Mouse (Mus musculus): ENCODE measurements around the gene Gm21969. TPM values are rescaled to one million over a fixed set of nuclear protein-coding genes. Genes with fewer than 3 reads are reported as not detected.

Gm21969 gene
- polyA plus RNA-seq, 1 experiment from 2014 or later: not detected

- no peak overlapping the region for H3K9ac ChIP-seq
- 48% methylated on average over 9 of the region's 9 CpGs for WGBS
- peaks cover 39% of the 10 kb centered on the region for H3K27me3 ChIP-seq
- 0 out of 2 replicates have a peak, but pooled peaks cover 6% of the 10 kb centered on the region for H3K4me1 ChIP-seq
- no peaks in the 10 kb centered on the region for H3K36me3 ChIP-seq
- H3K27ac ChIP-seq: no peak overlapping the region
- ATAC-seq (ENCODE audit: low FRiP score): no peak
- no peaks in the 10 kb centered on the region for H3K9me3 ChIP-seq (replicated peaks)
- no peak overlapping the region for H3K4me3 ChIP-seq
- H3K4me2 ChIP-seq (replicated peaks): no peak overlapping the region
These were observed 85.1 kb downstream of the Gm21969 start for GRCm38 (mm10) chr4:139688058-139688457.

DNA sequence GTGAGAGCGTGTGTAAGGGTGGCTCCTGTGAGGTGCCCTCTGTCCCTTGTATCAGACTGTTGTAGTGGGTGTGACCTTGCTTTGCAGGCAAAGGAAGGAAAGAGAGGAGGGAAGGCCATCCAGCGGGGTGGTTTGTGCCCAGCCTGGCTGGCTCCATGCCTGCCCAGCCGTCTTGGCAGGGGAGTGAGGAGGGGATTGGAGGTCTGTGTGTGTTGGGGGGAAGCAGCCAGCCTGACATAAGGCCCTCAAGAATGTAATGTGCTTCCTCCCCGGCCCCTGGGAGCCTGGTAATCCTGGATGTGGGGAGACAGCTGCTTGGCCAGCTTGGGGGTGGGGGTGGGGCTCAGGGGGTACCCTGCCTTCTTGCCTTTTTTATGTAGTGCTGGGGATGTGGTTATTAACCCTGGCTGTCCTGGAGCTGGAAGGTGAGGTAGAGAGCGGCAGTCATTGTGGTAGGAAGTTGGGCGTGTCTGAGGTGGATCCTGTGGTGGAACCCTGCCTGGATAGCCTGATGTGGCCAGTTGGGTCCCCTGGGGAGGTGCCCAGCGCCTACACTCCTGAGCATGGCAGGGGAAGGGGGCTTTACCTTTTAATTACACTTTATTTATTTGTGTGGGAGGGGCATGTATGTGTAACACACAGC is 86.8 kb downstream of the Gm21969 start:
- H3K36me3 ChIP-seq: no peaks in the 10 kb centered on the region
- H3K9ac ChIP-seq: no peak overlapping the region
- H3K4me1 ChIP-seq: 0 out of 2 replicates have a peak, but pooled peaks cover 6% of the 10 kb centered on the region
- no peak overlapping the region for H3K27ac ChIP-seq
- WGBS: 41% methylated on average over 7 of the region's 7 CpGs
- H3K4me3 ChIP-seq: no peak overlapping the region
- no peaks in the 10 kb centered on the region for H3K9me3 ChIP-seq (replicated peaks)
- no peak for ATAC-seq (ENCODE audit: low FRiP score)
- H3K4me2 ChIP-seq (replicated peaks): no peak overlapping the region
- H3K27me3 ChIP-seq: peaks cover 44% of the 10 kb centered on the region

GRCm38 (mm10) chr4:139693315-139693714 is 90.3 kb downstream of the Gm21969 start:
- Histone ChIP-seq H3K9me3 (replicated peaks) (no peaks in the 10 kb centered on the region), H3K27me3 (peaks cover 31% of the 10 kb centered on the region), H3K27ac (no peak overlapping the region), H3K36me3 (no peaks in the 10 kb centered on the region), H3K9ac (no peak overlapping the region), H3K4me3 (no peak overlapping the region), H3K4me1 (peaks cover 12% of the 10 kb centered on the region), H3K4me2 (replicated peaks) (no peak overlapping the region)
- ATAC-seq (ENCODE audit: low FRiP score): no peak
- WGBS: 34% methylated on average over 5 of the region's 5 CpGs

DNA sequence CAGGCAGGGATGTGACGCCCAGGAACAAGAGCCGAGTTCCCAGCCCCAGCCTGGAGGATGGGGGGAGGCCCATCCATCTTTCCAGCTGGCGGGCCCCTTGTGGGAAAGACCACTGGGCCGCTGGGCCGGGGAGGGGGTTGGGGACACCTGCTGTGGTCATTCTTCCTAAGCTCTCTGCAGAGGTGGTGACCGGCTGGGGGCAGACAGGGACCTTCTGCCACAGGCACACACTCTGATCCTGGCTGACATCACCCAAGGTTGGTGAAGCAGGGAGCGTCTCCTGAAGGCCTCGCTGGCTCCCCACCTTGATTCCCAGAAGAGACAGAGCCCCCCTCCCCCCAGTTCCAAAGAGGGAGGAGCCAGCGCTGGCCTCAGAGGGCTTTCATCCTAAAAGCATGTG is 94.8 kb downstream of the Gm21969 start:
- H3K4me1 ChIP-seq: peaks cover 8% of the 10 kb centered on the region
- H3K36me3 ChIP-seq: no peaks in the 10 kb centered on the region
- 4% methylated on average over 9 of the region's 9 CpGs for WGBS
- H3K9me3 ChIP-seq (replicated peaks): no peaks in the 10 kb centered on the region
- no peak overlapping the region for H3K4me3 ChIP-seq
- peaks cover 11% of the 10 kb centered on the region for H3K27me3 ChIP-seq
- H3K9ac ChIP-seq: peak overlapping the region; percentile 43; the same call in 1 of the 2 replicates
- no peak overlapping the region for H3K27ac ChIP-seq
- no peak overlapping the region for H3K4me2 ChIP-seq (replicated peaks)
- peak; percentile 22; the same call in 1 of the 2 replicates for ATAC-seq (ENCODE audit: low FRiP score)

DNA sequence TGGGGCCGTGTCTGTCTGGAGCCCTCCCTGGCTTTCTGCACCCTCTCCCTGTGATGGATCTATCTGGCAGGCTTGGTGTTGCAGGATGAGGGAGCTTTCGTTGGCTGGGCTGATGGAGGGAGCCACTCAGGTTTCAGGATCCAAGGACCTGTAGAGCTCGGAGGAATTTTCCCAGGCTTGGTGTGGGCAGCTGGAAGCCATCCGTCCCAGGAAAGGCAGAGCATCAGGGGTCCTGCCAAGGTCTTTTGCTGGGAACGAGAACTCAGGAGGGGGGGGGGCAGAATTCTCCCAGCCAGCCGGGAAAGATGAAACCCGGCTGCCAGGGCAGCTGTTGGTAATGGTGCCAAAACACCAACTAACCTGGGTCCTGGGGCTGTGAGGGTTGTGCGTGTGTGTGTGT is 95.6 kb downstream of the Gm21969 start:
- 63% methylated on average over 8 of the region's 8 CpGs for WGBS
- Histone ChIP-seq H3K36me3 (no peaks in the 10 kb centered on the region), H3K4me2 (replicated peaks) (no peak overlapping the region), H3K9ac (no peak overlapping the region), H3K27me3 (peaks cover 5% of the 10 kb centered on the region), H3K27ac (no peak overlapping the region), H3K4me3 (no peak overlapping the region), H3K9me3 (replicated peaks) (no peaks in the 10 kb centered on the region), H3K4me1 (peaks cover 8% of the 10 kb centered on the region)
- no peak for ATAC-seq (ENCODE audit: low FRiP score)

GRCm38 (mm10) chr4:139702914-139703313 is 99.9 kb downstream of the Gm21969 start:
- peaks cover 1% of the 10 kb centered on the region for H3K4me1 ChIP-seq
- H3K4me3 ChIP-seq: no peak overlapping the region
- H3K27ac ChIP-seq: no peak overlapping the region
- H3K9ac ChIP-seq: no peak overlapping the region
- WGBS: 76% methylated on average over 4 of the region's 4 CpGs
- H3K27me3 ChIP-seq: 0 out of 2 replicates have a peak, but pooled peaks cover 8% of the 10 kb centered on the region
- H3K9me3 ChIP-seq (replicated peaks): no peaks in the 10 kb centered on the region
- no peaks in the 10 kb centered on the region for H3K36me3 ChIP-seq
- no peak for ATAC-seq (ENCODE audit: low FRiP score)
- no peak overlapping the region for H3K4me2 ChIP-seq (replicated peaks)

GRCm38 (mm10) chr4:139703468-139703867 is 100.5 kb downstream of the Gm21969 start:
- Histone ChIP-seq H3K9ac (no peak overlapping the region), H3K27me3 (peaks cover 10% of the 10 kb centered on the region), H3K36me3 (no peaks in the 10 kb centered on the region), H3K4me3 (no peak overlapping the region), H3K4me2 (replicated peaks) (no peak overlapping the region), H3K9me3 (replicated peaks) (no peaks in the 10 kb centered on the region), H3K4me1 (no peaks in the 10 kb centered on the region), H3K27ac (no peak overlapping the region)
- 81% methylated on average over 11 of the region's 11 CpGs for WGBS
- no peak for ATAC-seq (ENCODE audit: low FRiP score)

GRCm38 (mm10) chr4:139705986-139706385 is 103.0 kb downstream of the Gm21969 start:
- no peak for ATAC-seq (ENCODE audit: low FRiP score)
- Histone ChIP-seq H3K4me2 (replicated peaks) (no peak overlapping the region), H3K4me3 (no peak overlapping the region), H3K4me1 (peaks cover 8% of the 10 kb centered on the region), H3K36me3 (no peaks in the 10 kb centered on the region), H3K9ac (no peak overlapping the region), H3K9me3 (replicated peaks) (no peaks in the 10 kb centered on the region), H3K27me3 (peaks cover 19% of the 10 kb centered on the region), H3K27ac (no peak overlapping the region)
- WGBS: 76% methylated on average over 5 of the region's 5 CpGs

GRCm38 (mm10) chr4:139710467-139711334 is 107.7 kb downstream of the Gm21969 start:
- H3K27me3 ChIP-seq: peaks cover 16% of the 10 kb centered on the region
- no peaks in the 10 kb centered on the region for H3K36me3 ChIP-seq
- 0 out of 2 replicates have a peak overlapping the region, but pooled peaks have one; percentile 40 for H3K27ac ChIP-seq
- 25% methylated on average over 25 of the region's 25 CpGs for WGBS
- no peaks in the 10 kb centered on the region for H3K9me3 ChIP-seq (replicated peaks)
- no peak overlapping the region for H3K4me3 ChIP-seq
- H3K4me1 ChIP-seq: peaks cover 19% of the 10 kb centered on the region
- H3K9ac ChIP-seq: no peak overlapping the region
- ATAC-seq (ENCODE audit: low FRiP score): peak; percentile 60
- H3K4me2 ChIP-seq (replicated peaks): 0 out of 2 replicates have a peak overlapping the region, but pooled peaks have one; percentile 11

Small RNA genes within 50 kb of the gene (microRNA-seq; reads per million reads assigned to microRNA genes)
- gene Gm25571: not detected
- gene Mir7020: not detected

Other genes starting within 250 kb of the Gm21969 start
- 5.7 and 5.8 TPM in 2 replicates for gene Iffo2, start 72.6 kb upstream of the Gm21969 start, polyA plus RNA-seq (2016; fragmentation: Nextera tagmentation; extraction: Ambion mirVana)
- 20.6 and 21.4 TPM in 2 replicates for gene Aldh4a1, start 19.7 kb downstream of the Gm21969 start, polyA plus RNA-seq (2016; fragmentation: Nextera tagmentation; extraction: Ambion mirVana)
- gene Tas1r2, start 50.4 kb downstream of the Gm21969 start, polyA plus RNA-seq (2016; fragmentation: Nextera tagmentation; extraction: Ambion mirVana): not detected in 2 replicates
- 1.1 and 1.6 TPM in 2 replicates for gene Pax7, start 230.3 kb downstream of the Gm21969 start, polyA plus RNA-seq (2016; fragmentation: Nextera tagmentation; extraction: Ambion mirVana)